Mouse (Mus musculus): ENCODE measurements around the gene Map2k6. TPM values are rescaled to one million over a fixed set of nuclear protein-coding genes. Genes with fewer than 3 reads are reported as not detected.
A peak's percentile ranks its signal among the peaks of the same experiment; 100 is the strongest.

Gene Map2k6
- polyA plus RNA-seq, 1 experiment from 2014 or later, result 3.4 TPM

- Histone ChIP-seq H3K4me1 (replicated peaks; ENCODE audit: control insufficient read depth, insufficient read depth, low read length) (no peaks in the 10 kb centered on the region), H3K27ac (ENCODE audit: low read depth, low read length) (no peak overlapping the region), H3K4me2 (replicated peaks; ENCODE audit: low read depth) (no peak overlapping the region), H3K27me3 (replicated peaks; ENCODE audit: control insufficient read depth, insufficient read depth, low read length) (no peaks in the 10 kb centered on the region), H3K9me3 (ENCODE audit: control insufficient read depth) (no peaks in the 10 kb centered on the region), H3K36me3 (ENCODE audit: control insufficient read depth, insufficient read depth) (no peaks in the 10 kb centered on the region), H3K4me3 (ENCODE audit: low read depth, low read length) (no peak overlapping the region), H3K9ac (ENCODE audit: low read depth, low read length) (no peak overlapping the region)
- no peak for TF ChIP-seq CTCF (IDR thresholded peaks at IDR 0.05; ENCODE audit: low read depth)
- ATAC-seq, result no peak
- WGBS, result 86% methylated on average over 13 of the region's 13 CpGs
Observed at GRCm38 (mm10) chr11:110367638-110368037, 31.3 kb upstream of the Map2k6 start.

- Histone ChIP-seq H3K9ac (ENCODE audit: low read depth, low read length) (peak overlapping the region; percentile 13; the same call in 1 of the 2 replicates), H3K4me3 (ENCODE audit: low read depth, low read length) (0 out of 2 replicates have a peak overlapping the region, but pooled peaks have one; percentile 13), H3K4me1 (replicated peaks; ENCODE audit: control insufficient read depth, insufficient read depth, low read length) (no peaks in the 10 kb centered on the region), H3K27me3 (replicated peaks; ENCODE audit: control insufficient read depth, insufficient read depth, low read length) (no peaks in the 10 kb centered on the region), H3K27ac (ENCODE audit: low read depth, low read length) (no peak overlapping the region), H3K36me3 (ENCODE audit: control insufficient read depth, insufficient read depth) (no peaks in the 10 kb centered on the region), H3K9me3 (ENCODE audit: control insufficient read depth) (no peaks in the 10 kb centered on the region), H3K4me2 (replicated peaks; ENCODE audit: low read depth) (peak overlapping the region; percentile 59)
- peak; percentile 67 for ATAC-seq
- no peak for TF ChIP-seq CTCF (IDR thresholded peaks at IDR 0.05; ENCODE audit: low read depth)
- WGBS, result 13% methylated on average over 15 of the region's 15 CpGs
Observed at GRCm38 (mm10) chr11:110369312-110370019, 29.5 kb upstream of the Map2k6 start.

- no peak overlapping the region for H3K9ac ChIP-seq (ENCODE audit: low read depth, low read length)
- TF ChIP-seq CTCF (IDR thresholded peaks at IDR 0.05; ENCODE audit: low read depth), result no peak
- no peaks in the 10 kb centered on the region for H3K27me3 ChIP-seq (replicated peaks; ENCODE audit: control insufficient read depth, insufficient read depth, low read length)
- H3K4me1 ChIP-seq (replicated peaks; ENCODE audit: control insufficient read depth, insufficient read depth, low read length), result no peaks in the 10 kb centered on the region
- ATAC-seq, result no peak
- H3K4me3 ChIP-seq (ENCODE audit: low read depth, low read length), result no peak overlapping the region
- H3K4me2 ChIP-seq (replicated peaks; ENCODE audit: low read depth), result no peak overlapping the region
- no peaks in the 10 kb centered on the region for H3K36me3 ChIP-seq (ENCODE audit: control insufficient read depth, insufficient read depth)
- WGBS, result 41% methylated on average over 8 of the region's 8 CpGs
- H3K27ac ChIP-seq (ENCODE audit: low read depth, low read length), result no peak overlapping the region
- no peaks in the 10 kb centered on the region for H3K9me3 ChIP-seq (ENCODE audit: control insufficient read depth)
Observed at GRCm38 (mm10) chr11:110371827-110372226, 27.1 kb upstream of the Map2k6 start.

- Histone ChIP-seq H3K4me3 (ENCODE audit: low read depth, low read length) (no peak overlapping the region), H3K36me3 (ENCODE audit: control insufficient read depth, insufficient read depth) (no peaks in the 10 kb centered on the region), H3K9ac (ENCODE audit: low read depth, low read length) (no peak overlapping the region), H3K9me3 (ENCODE audit: control insufficient read depth) (no peaks in the 10 kb centered on the region), H3K4me2 (replicated peaks; ENCODE audit: low read depth) (no peak overlapping the region), H3K4me1 (replicated peaks; ENCODE audit: control insufficient read depth, insufficient read depth, low read length) (no peaks in the 10 kb centered on the region), H3K27me3 (replicated peaks; ENCODE audit: control insufficient read depth, insufficient read depth, low read length) (no peaks in the 10 kb centered on the region), H3K27ac (ENCODE audit: low read depth, low read length) (no peak overlapping the region)
- TF ChIP-seq CTCF (IDR thresholded peaks at IDR 0.05; ENCODE audit: low read depth), result no peak
- ATAC-seq, result no peak
- WGBS, result 77% methylated on average over 15 of the region's 15 CpGs
Observed at GRCm38 (mm10) chr11:110372266-110372954, 26.5 kb upstream of the Map2k6 start.

- Histone ChIP-seq H3K9me3 (ENCODE audit: control insufficient read depth) (no peaks in the 10 kb centered on the region), H3K4me1 (replicated peaks; ENCODE audit: control insufficient read depth, insufficient read depth, low read length) (no peaks in the 10 kb centered on the region), H3K27ac (ENCODE audit: low read depth, low read length) (no peak overlapping the region), H3K9ac (ENCODE audit: low read depth, low read length) (no peak overlapping the region), H3K36me3 (ENCODE audit: control insufficient read depth, insufficient read depth) (no peaks in the 10 kb centered on the region), H3K4me2 (replicated peaks; ENCODE audit: low read depth) (no peak overlapping the region), H3K27me3 (replicated peaks; ENCODE audit: control insufficient read depth, insufficient read depth, low read length) (no peaks in the 10 kb centered on the region), H3K4me3 (ENCODE audit: low read depth, low read length) (no peak overlapping the region)
- WGBS, result 87% methylated on average over 9 of the region's 9 CpGs
- ATAC-seq, result no peak
- no peak for TF ChIP-seq CTCF (IDR thresholded peaks at IDR 0.05; ENCODE audit: low read depth)
Observed at GRCm38 (mm10) chr11:110374036-110374435, 24.9 kb upstream of the Map2k6 start.

- Histone ChIP-seq H3K9ac (ENCODE audit: low read depth, low read length) (peak overlapping the region; percentile 40; the same call in 1 of the 2 replicates), H3K27me3 (replicated peaks; ENCODE audit: control insufficient read depth, insufficient read depth, low read length) (no peaks in the 10 kb centered on the region), H3K9me3 (ENCODE audit: control insufficient read depth) (no peaks in the 10 kb centered on the region), H3K4me2 (replicated peaks; ENCODE audit: low read depth) (peak overlapping the region; percentile 70), H3K36me3 (ENCODE audit: control insufficient read depth, insufficient read depth) (no peaks in the 10 kb centered on the region), H3K4me3 (ENCODE audit: low read depth, low read length) (peak overlapping the region; percentile 26), H3K27ac (ENCODE audit: low read depth, low read length) (peak overlapping the region; percentile 95), H3K4me1 (replicated peaks; ENCODE audit: control insufficient read depth, insufficient read depth, low read length) (no peaks in the 10 kb centered on the region)
- 3% methylated on average over 20 of the region's 20 CpGs for WGBS
- peak; percentile 66 for TF ChIP-seq CTCF (IDR thresholded peaks at IDR 0.05; ENCODE audit: low read depth)
- ATAC-seq, result peak; percentile 99
Observed at GRCm38 (mm10) chr11:110379661-110380309, 19.1 kb upstream of the Map2k6 start.
